Mouse (Mus musculus): Measurements from ENCODE around the gene Hoxc8. TPM values are rescaled to one million over a fixed set of nuclear protein-coding genes. Genes with fewer than 3 reads are reported as not detected.
A peak's percentile ranks its signal among the peaks of the same experiment; 100 is the strongest.

Hoxc8 gene
- polyA plus RNA-seq, 1 experiment from 2014 or later, result 1.0 TPM

GRCm38 (mm10) chr15:102984925-102985324 lies 5.5 kb upstream of the Hoxc8 start:
- H3K36me3 ChIP-seq (ENCODE audit: control insufficient read depth, insufficient read depth, low read length), result no peaks in the 10 kb centered on the region
- peaks cover 81% of the 10 kb centered on the region for H3K27me3 ChIP-seq (ENCODE audit: control insufficient read depth, insufficient read depth, low read length)
- H3K4me3 ChIP-seq (ENCODE audit: low read depth, low read length), result no peak overlapping the region
- H3K4me1 ChIP-seq (ENCODE audit: control insufficient read depth, insufficient read depth, low read length), result 0 out of 2 replicates have a peak, but pooled peaks cover 2% of the 10 kb centered on the region
- H3K4me2 ChIP-seq (replicated peaks; ENCODE audit: low read depth, low read length), result no peak overlapping the region
- no peak overlapping the region for H3K9ac ChIP-seq (replicated peaks; ENCODE audit: low read depth, low read length)
- WGBS, result 10% methylated on average over 3 of the region's 3 CpGs
- no peak for ATAC-seq (ENCODE audit: insufficient number of reproducible peaks, insufficient read depth, low FRiP score, low read depth)
- H3K27ac ChIP-seq (ENCODE audit: low read length), result no peak overlapping the region
- no peaks in the 10 kb centered on the region for H3K9me3 ChIP-seq (ENCODE audit: control insufficient read depth, low read depth, low read length)

GRCm38 (mm10) chr15:102987124-102987833 lies 3.1 kb upstream of the Hoxc8 start:
- WGBS, result 4% methylated on average over 21 of the region's 21 CpGs
- H3K4me2 ChIP-seq (replicated peaks; ENCODE audit: low read depth, low read length), result no peak overlapping the region
- H3K9ac ChIP-seq (replicated peaks; ENCODE audit: low read depth, low read length), result no peak overlapping the region
- H3K4me1 ChIP-seq (ENCODE audit: control insufficient read depth, insufficient read depth, low read length), result peaks cover 6% of the 10 kb centered on the region; the same call in 1 of the 2 replicates
- H3K27me3 ChIP-seq (ENCODE audit: control insufficient read depth, insufficient read depth, low read length), result peaks cover 83% of the 10 kb centered on the region
- H3K4me3 ChIP-seq (ENCODE audit: low read depth, low read length), result no peak overlapping the region
- peak; percentile 46; the same call in 1 of the 2 replicates for ATAC-seq (ENCODE audit: insufficient number of reproducible peaks, insufficient read depth, low FRiP score, low read depth)
- no peaks in the 10 kb centered on the region for H3K36me3 ChIP-seq (ENCODE audit: control insufficient read depth, insufficient read depth, low read length)
- H3K27ac ChIP-seq (ENCODE audit: low read length), result no peak overlapping the region
- no peaks in the 10 kb centered on the region for H3K9me3 ChIP-seq (ENCODE audit: control insufficient read depth, low read depth, low read length)

GRCm38 (mm10) chr15:102988078-102988477 lies 2.3 kb upstream of the Hoxc8 start:
- no peak overlapping the region for H3K27ac ChIP-seq (ENCODE audit: low read length)
- ATAC-seq (ENCODE audit: insufficient number of reproducible peaks, insufficient read depth, low FRiP score, low read depth), result no peak
- H3K27me3 ChIP-seq (ENCODE audit: control insufficient read depth, insufficient read depth, low read length), result peaks cover 86% of the 10 kb centered on the region
- H3K36me3 ChIP-seq (ENCODE audit: control insufficient read depth, insufficient read depth, low read length), result no peaks in the 10 kb centered on the region
- no peak overlapping the region for H3K9ac ChIP-seq (replicated peaks; ENCODE audit: low read depth, low read length)
- WGBS, result 42% methylated on average over 5 of the region's 5 CpGs
- peaks cover 6% of the 10 kb centered on the region; the same call in 1 of the 2 replicates for H3K4me1 ChIP-seq (ENCODE audit: control insufficient read depth, insufficient read depth, low read length)
- H3K4me2 ChIP-seq (replicated peaks; ENCODE audit: low read depth, low read length), result no peak overlapping the region
- no peak overlapping the region for H3K4me3 ChIP-seq (ENCODE audit: low read depth, low read length)
- H3K9me3 ChIP-seq (ENCODE audit: control insufficient read depth, low read depth, low read length), result no peaks in the 10 kb centered on the region

- Histone ChIP-seq H3K4me2 (replicated peaks; ENCODE audit: low read depth, low read length) (no peak overlapping the region), H3K9ac (replicated peaks; ENCODE audit: low read depth, low read length) (no peak overlapping the region), H3K36me3 (ENCODE audit: control insufficient read depth, insufficient read depth, low read length) (no peaks in the 10 kb centered on the region), H3K27ac (ENCODE audit: low read length) (no peak overlapping the region), H3K4me3 (ENCODE audit: low read depth, low read length) (no peak overlapping the region), H3K27me3 (ENCODE audit: control insufficient read depth, insufficient read depth, low read length) (peaks cover 77% of the 10 kb centered on the region), H3K4me1 (ENCODE audit: control insufficient read depth, insufficient read depth, low read length) (peaks cover 6% of the 10 kb centered on the region; the same call in 1 of the 2 replicates), H3K9me3 (ENCODE audit: control insufficient read depth, low read depth, low read length) (no peaks in the 10 kb centered on the region)
- 12% methylated on average over 7 of the region's 7 CpGs for WGBS
- no peak for ATAC-seq (ENCODE audit: insufficient number of reproducible peaks, insufficient read depth, low FRiP score, low read depth)
These were observed 1.4 kb downstream of the Hoxc8 start for GRCm38 (mm10) chr15:102991782-102992181.

GRCm38 (mm10) chr15:102992206-102992605 lies 1.8 kb downstream of the Hoxc8 start:
- H3K4me1 ChIP-seq (ENCODE audit: control insufficient read depth, insufficient read depth, low read length), result peaks cover 6% of the 10 kb centered on the region; the same call in 1 of the 2 replicates
- no peak overlapping the region for H3K9ac ChIP-seq (replicated peaks; ENCODE audit: low read depth, low read length)
- H3K4me3 ChIP-seq (ENCODE audit: low read depth, low read length), result no peak overlapping the region
- H3K27me3 ChIP-seq (ENCODE audit: control insufficient read depth, insufficient read depth, low read length), result peaks cover 77% of the 10 kb centered on the region
- H3K9me3 ChIP-seq (ENCODE audit: control insufficient read depth, low read depth, low read length), result no peaks in the 10 kb centered on the region
- no peak overlapping the region for H3K27ac ChIP-seq (ENCODE audit: low read length)
- H3K4me2 ChIP-seq (replicated peaks; ENCODE audit: low read depth, low read length), result no peak overlapping the region
- no peaks in the 10 kb centered on the region for H3K36me3 ChIP-seq (ENCODE audit: control insufficient read depth, insufficient read depth, low read length)
- WGBS, result 4% methylated on average over 11 of the region's 11 CpGs
- no peak for ATAC-seq (ENCODE audit: insufficient number of reproducible peaks, insufficient read depth, low FRiP score, low read depth)

GRCm38 (mm10) chr15:102992863-102993262 lies 2.5 kb downstream of the Hoxc8 start:
- Histone ChIP-seq H3K4me2 (replicated peaks; ENCODE audit: low read depth, low read length) (no peak overlapping the region), H3K4me1 (ENCODE audit: control insufficient read depth, insufficient read depth, low read length) (peaks cover 6% of the 10 kb centered on the region; the same call in 1 of the 2 replicates), H3K27me3 (ENCODE audit: control insufficient read depth, insufficient read depth, low read length) (peaks cover 77% of the 10 kb centered on the region), H3K36me3 (ENCODE audit: control insufficient read depth, insufficient read depth, low read length) (no peaks in the 10 kb centered on the region), H3K9ac (replicated peaks; ENCODE audit: low read depth, low read length) (no peak overlapping the region), H3K27ac (ENCODE audit: low read length) (no peak overlapping the region), H3K4me3 (ENCODE audit: low read depth, low read length) (no peak overlapping the region), H3K9me3 (ENCODE audit: control insufficient read depth, low read depth, low read length) (no peaks in the 10 kb centered on the region)
- ATAC-seq (ENCODE audit: insufficient number of reproducible peaks, insufficient read depth, low FRiP score, low read depth), result no peak
- 4% methylated on average over 3 of the region's 3 CpGs for WGBS

GRCm38 (mm10) chr15:102996548-102996947 lies 6.1 kb downstream of the Hoxc8 start:
- no peak overlapping the region for H3K4me3 ChIP-seq (ENCODE audit: low read depth, low read length)
- 6% methylated on average over 9 of the region's 9 CpGs for WGBS
- H3K9me3 ChIP-seq (ENCODE audit: control insufficient read depth, low read depth, low read length), result no peaks in the 10 kb centered on the region
- peaks cover 8% of the 10 kb centered on the region; the same call in 1 of the 2 replicates for H3K4me1 ChIP-seq (ENCODE audit: control insufficient read depth, insufficient read depth, low read length)
- no peak overlapping the region for H3K27ac ChIP-seq (ENCODE audit: low read length)
- peaks cover 80% of the 10 kb centered on the region for H3K27me3 ChIP-seq (ENCODE audit: control insufficient read depth, insufficient read depth, low read length)
- no peaks in the 10 kb centered on the region for H3K36me3 ChIP-seq (ENCODE audit: control insufficient read depth, insufficient read depth, low read length)
- no peak overlapping the region for H3K4me2 ChIP-seq (replicated peaks; ENCODE audit: low read depth, low read length)
- no peak for ATAC-seq (ENCODE audit: insufficient number of reproducible peaks, insufficient read depth, low FRiP score, low read depth)
- no peak overlapping the region for H3K9ac ChIP-seq (replicated peaks; ENCODE audit: low read depth, low read length)

- H3K9ac ChIP-seq (replicated peaks; ENCODE audit: low read depth, low read length), result no peak overlapping the region
These were observed 7.0 kb downstream of the Hoxc8 start for GRCm38 (mm10) chr15:102997431-102997830.

More at GRCm38 (mm10) chr15:102997431-102997830, 7.0 kb downstream of the Hoxc8 start:
- ATAC-seq (ENCODE audit: insufficient number of reproducible peaks, insufficient read depth, low FRiP score, low read depth), result no peak
- no peaks in the 10 kb centered on the region for H3K36me3 ChIP-seq (ENCODE audit: control insufficient read depth, insufficient read depth, low read length)
- no peak overlapping the region for H3K4me2 ChIP-seq (replicated peaks; ENCODE audit: low read depth, low read length)
- no peak overlapping the region for H3K4me3 ChIP-seq (ENCODE audit: low read depth, low read length)
- WGBS, result 3% methylated on average over 3 of the region's 3 CpGs
- H3K27me3 ChIP-seq (ENCODE audit: control insufficient read depth, insufficient read depth, low read length), result peaks cover 82% of the 10 kb centered on the region
- no peaks in the 10 kb centered on the region for H3K9me3 ChIP-seq (ENCODE audit: control insufficient read depth, low read depth, low read length)
- peaks cover 8% of the 10 kb centered on the region; the same call in 1 of the 2 replicates for H3K4me1 ChIP-seq (ENCODE audit: control insufficient read depth, insufficient read depth, low read length)
- H3K27ac ChIP-seq (ENCODE audit: low read length), result no peak overlapping the region
